Mouse (Mus musculus): ENCODE measurements around the gene Msantd3. TPM values are rescaled to one million over a fixed set of nuclear protein-coding genes. Genes with fewer than 3 reads are reported as not detected.

The Msantd3 gene
- total and polyA plus RNA-seq, 3 experiments = not detected

- H3K9ac ChIP-seq (ENCODE audit: insufficient read depth, low read depth) = no peak overlapping the region
- DNase-seq (ENCODE audit: extremely low read depth) = no peak
- H3K27me3 ChIP-seq (replicated peaks) = no peaks in the 10 kb centered on the region
- no peak for TF ChIP-seq RAD21 (IDR thresholded peaks at IDR 0.05; ENCODE audit: low read depth, low read length)
- no peak for TF ChIP-seq SMC3 (IDR thresholded peaks at IDR 0.05; ENCODE audit: low read depth, low read length)
- TF ChIP-seq EP300 (IDR thresholded peaks at IDR 0.05; ENCODE audit: low read length) = no peak
- TF ChIP-seq UBTF (IDR thresholded peaks at IDR 0.05; ENCODE audit: low read depth, low read length) = no peak
- no peak for TF ChIP-seq SIN3A (IDR thresholded peaks at IDR 0.05; ENCODE audit: low read length)
- no peak for TF ChIP-seq MEF2A (IDR thresholded peaks at IDR 0.05; ENCODE audit: borderline replicate concordance, low read depth, low read length)
- no peak for TF ChIP-seq BHLHE40 (IDR thresholded peaks at IDR 0.05; ENCODE audit: low read depth, low read length)
- no peak for TF ChIP-seq MAFK (IDR thresholded peaks at IDR 0.05; ENCODE audit: insufficient replicate concordance, low read length)
- TF ChIP-seq CTCF (conservative IDR thresholded peaks at IDR 0.05 in 1 of 2, IDR thresholded peaks at IDR 0.05 in 1 of 2; ENCODE audit: low read depth in 2 of 2, low read length in 2 of 2) = no peak
- TF ChIP-seq PAX5 (IDR thresholded peaks at IDR 0.05; ENCODE audit: low read length) = no peak
- no peak for TF ChIP-seq RCOR1 (conservative IDR thresholded peaks at IDR 0.05; ENCODE audit: low read depth, low read length)
- no peak for TF ChIP-seq USF1 (IDR thresholded peaks at IDR 0.05; ENCODE audit: low read depth, low read length)
- no peak for TF ChIP-seq KAT2A (IDR thresholded peaks at IDR 0.05; ENCODE audit: insufficient replicate concordance, low read length)
- no peak for TF ChIP-seq HCFC1 (IDR thresholded peaks at IDR 0.05; ENCODE audit: low read depth, low read length)
- TF ChIP-seq ZMIZ1 (IDR thresholded peaks at IDR 0.05; ENCODE audit: low read depth, low read length) = no peak
- no peak for TF ChIP-seq MAZ (IDR thresholded peaks at IDR 0.05; ENCODE audit: low read depth, low read length)
- no peak for TF ChIP-seq ZNF384 (IDR thresholded peaks at IDR 0.05; ENCODE audit: low read depth, low read length)
- no peak for TF ChIP-seq TBP (conservative IDR thresholded peaks at IDR 0.05; ENCODE audit: low read depth, low read length)
- no peaks in the 10 kb centered on the region for H3K36me3 ChIP-seq (replicated peaks in 1 of 2; ENCODE audit: control insufficient read depth in 1 of 2, insufficient read depth in 1 of 2, low read length in 1 of 2)
- no peaks in the 10 kb centered on the region for H3K79me2 ChIP-seq (replicated peaks; ENCODE audit: control insufficient read depth, extremely low read depth, insufficient read depth, poor library complexity, severe bottlenecking)
- H3K4me3 ChIP-seq (replicated peaks in 1 of 3; ENCODE audit: low read depth in 2 of 3, low read length in 2 of 3, poor library complexity in 1 of 3) = no peak overlapping the region
- in situ Hi-C loops (cut with MboI; ENCODE audit: low pct_ligation_motif_present, low pct_unique_long_range_greater_than_20kb, low sequenced_read_pairs) (no loop called here), dilution Hi-C loops (cut with MboI; ENCODE audit: extremely low pct_ligation_motif_present, extremely low pct_unique_long_range_greater_than_20kb, low sequenced_read_pairs) (no loop called here)
- H3K4me1 ChIP-seq (ENCODE audit: control insufficient read depth in 1 of 2, insufficient read depth in 2 of 2) = peaks cover 0 to 10% of the 10 kb centered on the region in 2 experiments; a peak in 2 of 4 replicates
- no peak overlapping the region for H3K27ac ChIP-seq (ENCODE audit: insufficient read depth, low read depth)
- H3K9me3 ChIP-seq (replicated peaks; ENCODE audit: low read length) = no peaks in the 10 kb centered on the region
- H3K4me2 ChIP-seq (ENCODE audit: insufficient read depth, low read depth, poor library complexity, severe bottlenecking) = no peak overlapping the region
Observed at GRCm38 (mm10) chr4:48576361-48576760, 36.6 kb downstream of the Msantd3 start.

GRCm38 (mm10) chr4:48577831-48578230, 38.1 kb downstream of the Msantd3 start:
- Histone ChIP-seq H3K4me1 (ENCODE audit: control insufficient read depth in 1 of 2, insufficient read depth in 2 of 2) (peaks cover 1 to 10% of the 10 kb centered on the region in 2 experiments), H3K4me3 (replicated peaks in 1 of 3; ENCODE audit: low read depth in 2 of 3, low read length in 2 of 3, poor library complexity in 1 of 3) (no peak overlapping the region), H3K9me3 (replicated peaks; ENCODE audit: low read length) (no peaks in the 10 kb centered on the region), H3K36me3 (replicated peaks in 1 of 2; ENCODE audit: control insufficient read depth in 1 of 2, insufficient read depth in 1 of 2, low read length in 1 of 2) (no peaks in the 10 kb centered on the region), H3K79me2 (replicated peaks; ENCODE audit: control insufficient read depth, extremely low read depth, insufficient read depth, poor library complexity, severe bottlenecking) (no peaks in the 10 kb centered on the region), H3K27me3 (replicated peaks) (no peaks in the 10 kb centered on the region), H3K4me2 (ENCODE audit: insufficient read depth, low read depth, poor library complexity, severe bottlenecking) (no peak overlapping the region), H3K9ac (ENCODE audit: insufficient read depth, low read depth) (no peak overlapping the region), H3K27ac (ENCODE audit: insufficient read depth, low read depth) (no peak overlapping the region)
- in situ Hi-C loops (cut with MboI; ENCODE audit: low pct_ligation_motif_present, low pct_unique_long_range_greater_than_20kb, low sequenced_read_pairs) = no loop called here
- no peak for TF ChIP-seq ZKSCAN1 (IDR thresholded peaks at IDR 0.05; ENCODE audit: borderline replicate concordance, low read depth, low read length)
- no peak for TF ChIP-seq JUND (conservative IDR thresholded peaks at IDR 0.05; ENCODE audit: low read depth, low read length)
- DNase-seq (ENCODE audit: extremely low read depth) = no peak
- dilution Hi-C loops (cut with MboI; ENCODE audit: extremely low pct_ligation_motif_present, extremely low pct_unique_long_range_greater_than_20kb, low sequenced_read_pairs) = no loop called here

Data from CH12.LX (cell line).